Mouse (Mus musculus) myocyte (in vitro differentiated cells): ENCODE data around the gene Grik1.

Experiments
- CEBPB ChIP-seq: IDR thresholded peaks from 2 replicates; pipeline ENCODE4 v1.6.1; 2011; ENCODE audit warnings: mild to moderate bottlenecking, moderate library complexity; ENCODE audit not compliant: poor library complexity, insufficient read depth, severe bottlenecking
- E2F4 ChIP-seq: IDR thresholded peaks from one replicate; pipeline ENCODE4 v1.6.1; 2011; ENCODE audit warnings: mild to moderate bottlenecking, control low read depth, moderate library complexity; ENCODE audit not compliant: insufficient read depth
- MAX ChIP-seq: IDR thresholded peaks from one replicate; pipeline ENCODE4 v1.6.1; 2011; ENCODE audit warnings: low read depth, mild to moderate bottlenecking, control low read depth
- MYOD1 ChIP-seq, 3 experiments: IDR thresholded peaks; one replicate each; pipeline ENCODE4 v1.6.1; 2011; ENCODE audit warnings: control low read depth in 2 of 3, low read depth in 2 of 3, mild to moderate bottlenecking in 2 of 3, moderate library complexity in 1 of 3; ENCODE audit not compliant: insufficient read length in 2 of 3, control insufficient read depth in 1 of 3
- MYOG ChIP-seq, 3 experiments: IDR thresholded peaks; one replicate each; pipeline ENCODE4 v1.6.1; 2011; ENCODE audit warnings: control low read depth in 2 of 3, low read depth in 2 of 3, mild to moderate bottlenecking in 2 of 3; ENCODE audit not compliant: insufficient read length in 2 of 3, control insufficient read depth in 1 of 3, insufficient read depth in 1 of 3
- POLR2A ChIP-seq: IDR thresholded peaks from one replicate; pipeline ENCODE4 v1.6.1; 2011; ENCODE audit warnings: low read depth, mild to moderate bottlenecking, control low read depth, moderate library complexity; ENCODE audit not compliant: insufficient read length
- REST ChIP-seq: IDR thresholded peaks from one replicate; pipeline ENCODE4 v1.6.1; 2011; ENCODE audit warnings: mild to moderate bottlenecking, control low read depth, moderate library complexity; ENCODE audit not compliant: insufficient read depth, insufficient read length
- TCF12 ChIP-seq: IDR thresholded peaks from one replicate; pipeline ENCODE4 v1.6.1; 2011; ENCODE audit warnings: mild to moderate bottlenecking, control low read depth; ENCODE audit not compliant: poor library complexity, insufficient read depth, severe bottlenecking
- TCF3 ChIP-seq: IDR thresholded peaks from one replicate; pipeline ENCODE4 v1.6.1; 2011; ENCODE audit warnings: low read depth, control low read depth; ENCODE audit not compliant: insufficient read length
- USF1 ChIP-seq: IDR thresholded peaks from one replicate; pipeline ENCODE4 v1.6.1; 2011; ENCODE audit warnings: low read depth, mild to moderate bottlenecking, control low read depth, moderate library complexity

GRCm38 (mm10) chr16:88204400-88204799, 85.7 kb downstream of the Grik1 start:
- TF ChIP-seq POLR2A (no peak), TCF12 (no peak), USF1 (no peak), E2F4 (no peak), REST (no peak), CEBPB (no peak), MAX (no peak), MYOD1 (IDR thresholded peaks at IDR 0.05; ENCODE audit: control insufficient read depth in 1 of 3, insufficient read length in 2 of 3, low read depth in 2 of 3) (no peak), TCF3 (no peak), MYOG (IDR thresholded peaks at IDR 0.05; ENCODE audit: control insufficient read depth in 1 of 3, insufficient read depth in 1 of 3, insufficient read length in 2 of 3, low read depth in 2 of 3) (no peak)
